Mouse (Mus musculus): Measurements from ENCODE around the gene 4930404N11Rik. TPM values are rescaled to one million over a fixed set of nuclear protein-coding genes. Genes with fewer than 3 reads are reported as not detected.

Gene 4930404N11Rik
- polyA plus RNA-seq, 1 experiment = not detected

DNA sequence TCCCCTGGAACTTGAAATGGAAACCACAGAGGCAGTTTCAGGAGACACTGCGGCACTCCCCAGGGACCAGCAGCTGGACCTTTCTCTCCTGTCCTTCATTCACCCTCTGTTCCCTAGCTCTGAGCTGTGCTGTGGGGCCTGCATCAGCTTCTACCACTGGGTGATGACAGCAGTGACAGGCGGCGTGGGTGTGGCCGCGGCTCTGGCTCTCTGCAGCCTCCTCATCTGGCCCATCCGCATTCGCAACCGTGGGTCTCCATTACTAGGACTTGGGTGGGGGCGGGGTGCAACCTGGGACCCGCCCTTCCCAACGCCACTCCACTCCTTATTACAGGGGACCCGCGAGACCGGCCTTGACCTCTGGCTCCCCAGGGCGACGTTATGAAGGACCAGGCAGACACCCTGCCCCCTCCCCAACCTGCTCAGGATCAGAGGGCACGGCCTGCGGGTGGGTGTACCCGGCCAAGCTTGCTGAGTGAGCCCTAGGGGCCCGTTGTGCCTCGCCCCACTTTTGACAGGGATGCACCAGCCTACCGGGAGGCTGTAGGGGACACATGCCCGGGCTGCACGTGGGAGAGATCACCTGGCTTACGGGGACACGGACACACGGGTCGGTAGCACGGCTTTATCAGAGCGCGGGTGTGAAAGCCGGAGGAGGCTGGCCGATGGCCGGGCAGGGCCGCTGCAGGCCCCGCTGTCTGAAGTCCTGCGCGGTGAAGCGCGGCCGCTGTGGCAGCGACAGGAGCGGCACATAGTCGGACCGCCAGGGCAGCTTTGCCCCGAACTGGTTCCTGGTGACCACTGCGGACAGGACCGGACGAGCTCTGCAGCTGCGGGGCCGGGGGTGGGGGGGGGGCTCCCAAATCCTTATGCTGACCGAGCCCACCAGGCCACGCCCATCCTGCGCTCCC is 1.9 kb downstream of the 4930404N11Rik start:
- Histone ChIP-seq H3K4me3 (ENCODE audit: insufficient read depth, low read depth, low read length) (no peak overlapping the region), H3K27ac (ENCODE audit: insufficient read depth, low read depth, low read length) (no peak overlapping the region), H3K4me1 (ENCODE audit: control insufficient read depth, insufficient read depth, low read length) (peaks cover 41% of the 10 kb centered on the region)
- 44% methylated on average over 54 of the region's 54 CpGs for WGBS
- no peak for TF ChIP-seq POLR2A (IDR thresholded peaks at IDR 0.05; ENCODE audit: insufficient read depth, low read depth, low read length)
- TF ChIP-seq CTCF (IDR thresholded peaks at IDR 0.05; ENCODE audit: insufficient read depth, low read depth, low read length) = no peak

DNA sequence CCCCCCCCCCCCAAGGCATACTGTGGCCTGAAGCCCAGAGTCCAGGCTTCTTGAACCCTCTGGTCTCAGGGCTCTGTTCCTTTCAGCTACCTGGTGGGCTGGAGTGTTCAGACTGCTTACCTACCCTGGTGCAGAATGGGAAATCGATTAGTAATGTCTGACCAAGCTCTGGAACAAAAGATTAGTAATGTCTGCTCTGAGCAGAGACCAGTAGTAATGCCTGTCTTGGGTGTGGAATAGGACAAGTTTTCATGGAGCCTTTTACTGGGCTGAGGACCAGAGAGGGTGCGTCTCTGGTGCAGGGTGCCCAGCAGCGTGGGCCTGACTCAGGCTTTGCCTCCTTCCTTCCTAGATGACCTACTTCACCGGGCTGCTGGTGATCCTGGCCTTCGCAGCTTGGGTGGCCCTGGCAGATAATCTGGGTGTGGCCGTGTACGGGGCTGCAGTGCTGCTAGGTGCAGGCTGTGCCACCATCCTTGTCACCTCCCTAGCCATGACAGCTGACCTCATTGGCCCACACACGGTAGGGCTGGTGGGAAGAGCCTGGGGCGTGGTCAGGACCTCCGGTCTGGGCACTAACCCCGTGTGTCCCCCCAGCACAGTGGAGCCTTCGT is 3.2 kb downstream of the 4930404N11Rik start:
- peaks cover 51% of the 10 kb centered on the region for H3K4me1 ChIP-seq (ENCODE audit: control insufficient read depth, insufficient read depth, low read length)
- no peak overlapping the region for H3K4me3 ChIP-seq (ENCODE audit: insufficient read depth, low read depth, low read length)
- TF ChIP-seq POLR2A (IDR thresholded peaks at IDR 0.05; ENCODE audit: insufficient read depth, low read depth, low read length) (no peak), CTCF (IDR thresholded peaks at IDR 0.05; ENCODE audit: insufficient read depth, low read depth, low read length) (no peak)
- no peak overlapping the region for H3K27ac ChIP-seq (ENCODE audit: insufficient read depth, low read depth, low read length)
- WGBS = 86% methylated on average over 12 of the region's 12 CpGs

DNA sequence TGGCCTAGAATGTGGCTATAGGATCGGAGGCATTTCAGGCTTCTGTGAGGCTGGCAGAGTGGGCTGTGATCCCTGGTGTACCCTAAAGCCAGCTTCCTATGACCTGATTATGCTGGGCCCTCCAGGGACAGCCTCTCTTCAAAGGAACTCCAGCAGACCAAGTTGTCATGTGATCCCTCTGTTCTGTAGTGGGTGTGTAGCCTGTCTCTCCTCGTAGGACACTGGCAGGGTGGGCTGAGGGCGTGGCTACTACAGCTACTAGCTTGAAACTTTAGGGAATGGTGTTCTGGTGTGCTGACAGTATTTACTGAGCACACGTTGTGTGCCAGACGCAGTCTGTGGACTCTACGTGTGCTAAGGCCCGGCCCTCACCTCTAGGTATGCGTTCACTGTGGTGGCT is 4.9 kb downstream of the 4930404N11Rik start:
- TF ChIP-seq POLR2A (IDR thresholded peaks at IDR 0.05; ENCODE audit: insufficient read depth, low read depth, low read length) (no peak), CTCF (IDR thresholded peaks at IDR 0.05; ENCODE audit: insufficient read depth, low read depth, low read length) (no peak)
- Histone ChIP-seq H3K27ac (ENCODE audit: insufficient read depth, low read depth, low read length) (no peak overlapping the region), H3K4me1 (ENCODE audit: control insufficient read depth, insufficient read depth, low read length) (peaks cover 63% of the 10 kb centered on the region), H3K4me3 (ENCODE audit: insufficient read depth, low read depth, low read length) (no peak overlapping the region)
- WGBS = 71% methylated on average over 8 of the region's 8 CpGs

DNA sequence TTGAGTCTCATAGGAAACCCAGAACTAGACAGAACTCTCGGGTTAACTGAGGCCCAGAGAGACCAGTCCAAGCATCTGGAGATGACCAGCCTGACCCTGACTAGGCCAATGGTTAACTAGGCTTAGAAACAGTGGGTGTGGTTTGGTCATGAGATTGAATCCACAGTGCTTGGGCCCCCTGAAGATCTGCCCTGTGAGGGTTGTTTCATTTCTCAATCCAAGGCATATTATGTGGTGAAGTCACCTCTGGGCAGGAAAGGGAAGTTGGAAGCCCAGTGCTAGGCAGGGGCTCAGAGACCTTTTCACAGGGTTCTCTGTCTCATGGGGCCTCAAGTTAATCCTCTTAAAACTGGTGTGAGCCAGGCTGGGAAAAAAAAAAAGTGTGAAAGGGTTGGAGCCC is 6.8 kb downstream of the 4930404N11Rik start:
- Histone ChIP-seq H3K4me3 (ENCODE audit: insufficient read depth, low read depth, low read length) (no peak overlapping the region; the same call in 1 of the 2 replicates), H3K27ac (ENCODE audit: insufficient read depth, low read depth, low read length) (no peak overlapping the region), H3K4me1 (ENCODE audit: control insufficient read depth, insufficient read depth, low read length) (peaks cover 64% of the 10 kb centered on the region)
- 65% methylated on average over 1 of the region's 1 CpGs for WGBS
- TF ChIP-seq POLR2A (IDR thresholded peaks at IDR 0.05; ENCODE audit: insufficient read depth, low read depth, low read length) (no peak), CTCF (IDR thresholded peaks at IDR 0.05; ENCODE audit: insufficient read depth, low read depth, low read length) (no peak)

DNA sequence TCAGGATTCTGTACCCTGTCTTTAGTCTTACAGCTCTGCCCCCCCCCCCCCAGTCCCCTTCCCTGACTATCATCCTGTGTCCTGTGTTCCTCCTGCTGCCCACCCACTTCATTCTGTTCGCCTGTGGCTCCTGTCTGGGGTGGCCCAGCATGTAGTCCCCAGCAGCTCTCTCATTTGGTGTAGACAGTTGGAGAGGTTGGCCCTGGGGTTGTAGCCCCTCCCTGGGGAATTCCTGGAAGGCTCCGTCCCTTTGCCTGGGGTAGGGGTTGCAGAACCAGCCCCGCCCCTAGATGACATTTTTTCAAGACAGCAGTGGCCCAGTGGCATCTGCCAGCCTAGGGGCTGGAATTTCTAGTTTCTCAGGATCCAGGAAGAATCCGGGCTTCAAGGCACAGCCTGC is 7.4 kb downstream of the 4930404N11Rik start:
- peaks cover 59% of the 10 kb centered on the region for H3K4me1 ChIP-seq (ENCODE audit: control insufficient read depth, insufficient read depth, low read length)

DNA sequence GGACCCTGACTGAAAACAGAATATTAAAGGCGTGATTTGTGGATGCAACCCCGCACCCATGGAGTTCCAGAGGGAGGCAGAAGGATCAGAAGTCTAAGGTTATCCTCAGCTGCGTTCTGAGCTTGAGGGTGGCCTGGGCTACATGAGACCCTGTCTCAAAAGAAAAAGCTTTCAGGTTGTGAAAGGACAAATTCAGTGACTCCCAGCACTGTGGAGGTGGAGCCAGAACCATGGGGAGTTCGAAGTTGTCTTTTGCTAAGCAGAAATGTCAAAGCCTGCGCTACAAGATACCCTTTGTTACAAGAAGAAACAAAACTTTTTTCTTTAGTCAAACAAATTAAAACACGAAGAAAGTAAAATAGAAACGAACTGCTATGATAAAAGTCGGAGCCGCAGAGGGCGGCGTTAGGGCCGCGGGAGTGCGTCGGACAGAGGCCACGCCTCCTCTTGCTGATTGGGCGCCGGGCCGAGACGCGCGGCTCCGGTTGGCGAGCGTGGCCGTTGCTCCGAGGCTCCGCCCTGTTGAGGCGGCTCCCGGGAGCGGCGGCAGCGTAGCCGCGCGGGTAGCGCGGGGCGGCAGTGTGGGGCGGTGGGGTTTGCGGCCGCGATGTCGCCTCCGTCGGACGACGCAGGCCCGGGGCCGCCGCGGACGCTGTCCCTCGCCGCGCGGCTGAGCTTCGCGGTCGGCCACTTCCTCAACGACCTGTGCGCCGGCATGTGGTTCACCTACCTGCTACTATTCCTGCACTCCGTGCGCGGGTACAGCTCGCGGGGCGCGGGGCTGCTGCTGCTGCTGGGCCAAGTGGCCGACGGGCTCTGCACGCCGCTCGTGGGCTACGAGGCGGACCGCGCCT is 8.4 kb downstream of the 4930404N11Rik start, which contains the start of gene Mfsd12:
Mfsd12 (plus strand) TSS at position 501 of the 854 bp plus-strand sequence.
- WGBS = 1% methylated on average over 79 of the region's 79 CpGs
- TF ChIP-seq POLR2A (IDR thresholded peaks at IDR 0.05; ENCODE audit: insufficient read depth, low read depth, low read length) (peak; percentile 73), CTCF (IDR thresholded peaks at IDR 0.05; ENCODE audit: insufficient read depth, low read depth, low read length) (no peak)
- H3K4me1 ChIP-seq (ENCODE audit: control insufficient read depth, insufficient read depth, low read length) = peaks cover 59% of the 10 kb centered on the region
- H3K4me3 ChIP-seq (ENCODE audit: insufficient read depth, low read depth, low read length) = peak within 1 kb of the TSS; percentile 67
- H3K27ac ChIP-seq (ENCODE audit: insufficient read depth, low read depth, low read length) = peak within 1 kb of the TSS; percentile 33; the same call in 1 of the 2 replicates

More for the DNA sequence above, 7.4 kb downstream of the 4930404N11Rik start:
- Histone ChIP-seq H3K4me3 (ENCODE audit: insufficient read depth, low read depth, low read length) (peak overlapping the region; percentile 67), H3K27ac (ENCODE audit: insufficient read depth, low read depth, low read length) (no peak overlapping the region)
- TF ChIP-seq CTCF (IDR thresholded peaks at IDR 0.05; ENCODE audit: insufficient read depth, low read depth, low read length) = no peak
- no peak for TF ChIP-seq POLR2A (IDR thresholded peaks at IDR 0.05; ENCODE audit: insufficient read depth, low read depth, low read length)
- 29% methylated on average over 4 of the region's 4 CpGs for WGBS

DNA sequence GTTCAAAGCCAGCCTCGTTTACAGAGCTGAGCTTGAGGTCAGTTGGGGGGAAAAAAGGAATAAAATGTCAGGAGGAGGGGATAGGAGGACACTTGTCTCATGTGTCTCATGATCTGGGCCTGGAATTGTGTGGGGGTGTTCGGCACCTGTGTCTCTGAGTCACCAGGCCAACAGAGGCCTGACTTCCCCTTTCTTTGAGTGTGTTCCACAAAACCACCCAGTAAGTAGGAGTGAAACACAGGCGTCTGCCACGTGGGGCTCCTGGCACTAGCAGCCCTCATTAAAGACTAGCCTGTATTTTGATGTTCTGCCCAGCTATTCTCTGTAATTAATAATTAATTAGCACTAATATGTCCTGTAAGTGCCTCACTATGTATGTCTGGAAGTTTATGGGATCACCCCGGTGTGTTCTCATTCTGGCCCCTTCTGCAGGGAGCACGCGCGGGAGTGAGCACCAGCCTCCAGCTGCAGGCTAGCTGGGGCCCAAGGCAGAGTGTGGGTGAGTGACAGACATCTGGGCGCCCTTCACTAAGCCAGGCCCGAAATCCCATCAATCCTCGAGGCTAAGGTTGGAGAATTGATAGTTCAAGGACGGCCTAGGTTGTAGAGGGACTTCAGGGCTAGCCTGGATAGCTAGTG is 9.1 kb downstream of the 4930404N11Rik start:
- Histone ChIP-seq H3K4me3 (ENCODE audit: insufficient read depth, low read depth, low read length) (0 out of 2 replicates have a peak overlapping the region, but pooled peaks have one; percentile 8), H3K4me1 (ENCODE audit: control insufficient read depth, insufficient read depth, low read length) (peaks cover 59% of the 10 kb centered on the region), H3K27ac (ENCODE audit: insufficient read depth, low read depth, low read length) (peak overlapping the region; percentile 74)
- TF ChIP-seq POLR2A (IDR thresholded peaks at IDR 0.05; ENCODE audit: insufficient read depth, low read depth, low read length) = no peak
- no peak for TF ChIP-seq CTCF (IDR thresholded peaks at IDR 0.05; ENCODE audit: insufficient read depth, low read depth, low read length)
- WGBS = 34% methylated on average over 12 of the region's 12 CpGs

DNA sequence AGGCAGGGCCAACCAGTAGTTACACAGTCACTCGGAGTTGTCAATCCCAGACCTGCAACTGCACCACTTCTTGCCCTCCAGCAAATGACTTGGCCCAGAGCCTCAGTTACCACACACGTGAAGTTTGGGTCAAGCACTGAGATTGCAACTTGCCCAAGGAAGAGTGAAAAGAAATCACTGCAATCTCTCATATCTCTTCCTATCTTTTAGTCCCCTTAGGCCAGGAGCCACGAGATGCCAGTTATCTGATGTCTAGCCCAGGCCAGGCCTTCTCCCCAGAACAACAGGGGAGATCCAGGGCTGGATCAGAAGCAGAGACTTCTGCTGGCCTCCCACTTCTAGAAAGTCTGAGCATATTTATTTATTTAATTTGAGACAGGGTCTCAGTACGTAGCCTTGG is 10.1 kb downstream of the 4930404N11Rik start:
- TF ChIP-seq POLR2A (IDR thresholded peaks at IDR 0.05; ENCODE audit: insufficient read depth, low read depth, low read length) = no peak
- no peak for TF ChIP-seq CTCF (IDR thresholded peaks at IDR 0.05; ENCODE audit: insufficient read depth, low read depth, low read length)
- H3K27ac ChIP-seq (ENCODE audit: insufficient read depth, low read depth, low read length) = no peak overlapping the region
- WGBS = 83% methylated on average over 4 of the region's 4 CpGs
- H3K4me3 ChIP-seq (ENCODE audit: insufficient read depth, low read depth, low read length) = no peak overlapping the region
- H3K4me1 ChIP-seq (ENCODE audit: control insufficient read depth, insufficient read depth, low read length) = peaks cover 51% of the 10 kb centered on the region

Measured in olfactory bulb, adult 2 months (tissue).